Mouse (Mus musculus) adrenal gland, postnatal 36 days (tissue): ENCODE data around the gene Gm45194. TPM values are rescaled to one million over a fixed set of nuclear protein-coding genes. Genes with fewer than 3 reads are reported as not detected.
A peak's percentile ranks its signal among the peaks of the same experiment; 100 is the strongest.

ENCODE experiments used
- DNase-seq, 2 experiments: peaks; one replicate each; pipeline ENCODE4 v3.0.0; 2021; ENCODE audit warnings: mixed read lengths in 1 of 2
- long read RNA-seq, 2 experiments: library from polyadenylated mRNA; stranded (forward); transcript quantifications; one replicate each; pipeline ENCODE4 v2.0.0; 2021; ENCODE audit warnings: borderline sequencing depth in 2 of 2
- total RNA-seq, 2 experiments: library from RNA; stranded (reverse); gene quantifications; 2 replicates each; pipeline ENCODE4 v1.2.3; 2021

Gm45194 gene
- total RNA-seq: 1 to 10 TPM; 2.5 to 3.6 TPM
- long read RNA-seq, experiment 1: 0 reads
- long read RNA-seq, experiment 2: 0 reads

DNA sequence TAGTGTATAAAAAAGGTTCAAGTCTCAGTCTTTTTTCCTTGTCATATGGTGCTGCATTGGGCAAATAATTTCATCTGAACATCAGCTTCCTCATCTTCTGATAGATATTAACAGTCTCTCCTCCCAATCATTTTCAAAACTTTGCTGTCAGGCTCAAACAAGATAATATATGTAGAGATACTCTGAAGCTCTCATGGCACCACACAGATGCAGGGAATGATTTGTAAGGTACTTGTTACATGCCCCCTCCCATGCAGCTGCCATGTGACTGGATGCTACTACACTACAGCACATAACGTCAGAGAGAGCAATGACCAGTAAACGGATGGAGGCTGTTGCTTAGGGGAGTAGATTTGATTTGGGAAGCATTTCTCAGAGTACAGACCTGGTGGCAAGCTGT lies at the start of gene Gm45194:
Gene Gm45194, plus strand, starts transcription at position 301 of the 400 bp plus-strand sequence.
- no peak for DNase-seq

DNA sequence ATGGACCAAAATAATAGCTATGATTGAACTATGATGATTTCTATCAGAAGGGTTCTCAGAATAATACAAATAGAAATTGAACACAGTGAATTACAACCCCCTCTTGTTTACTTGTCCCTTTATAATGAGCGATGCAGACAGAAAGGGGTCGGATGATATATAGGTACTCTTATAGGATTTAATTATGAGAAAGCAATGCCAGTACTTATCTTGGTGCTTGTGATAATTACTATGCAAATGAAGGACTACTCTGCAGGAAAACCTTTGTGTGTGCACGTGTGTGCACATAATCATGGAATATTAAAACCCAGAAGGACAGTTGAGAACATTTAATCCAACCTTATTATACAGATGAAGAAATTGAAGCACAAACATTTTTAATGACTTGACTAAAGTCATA lies 35.3 kb upstream of the Gm45194 start:
- no peak for DNase-seq

DNA sequence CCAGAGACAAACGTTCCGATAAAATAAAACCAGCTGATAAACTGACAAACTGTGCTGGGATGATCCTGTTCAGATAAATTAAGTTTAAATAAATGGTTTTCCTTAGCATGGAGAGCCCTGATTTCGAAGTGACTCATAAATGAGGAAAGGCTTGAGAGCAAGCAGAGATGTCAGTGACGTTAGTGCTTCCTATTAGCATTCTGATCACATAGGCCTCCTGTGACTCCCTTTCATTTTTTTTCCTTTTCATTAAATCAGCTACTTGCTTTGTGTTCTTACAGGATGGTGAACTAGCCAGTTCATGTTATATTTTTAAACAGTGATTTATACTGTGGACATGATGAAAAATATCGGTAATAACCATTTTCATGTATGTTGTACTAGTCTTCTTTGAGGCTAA lies 9.9 kb upstream of the Gm45194 start:
- no peak for DNase-seq

DNA sequence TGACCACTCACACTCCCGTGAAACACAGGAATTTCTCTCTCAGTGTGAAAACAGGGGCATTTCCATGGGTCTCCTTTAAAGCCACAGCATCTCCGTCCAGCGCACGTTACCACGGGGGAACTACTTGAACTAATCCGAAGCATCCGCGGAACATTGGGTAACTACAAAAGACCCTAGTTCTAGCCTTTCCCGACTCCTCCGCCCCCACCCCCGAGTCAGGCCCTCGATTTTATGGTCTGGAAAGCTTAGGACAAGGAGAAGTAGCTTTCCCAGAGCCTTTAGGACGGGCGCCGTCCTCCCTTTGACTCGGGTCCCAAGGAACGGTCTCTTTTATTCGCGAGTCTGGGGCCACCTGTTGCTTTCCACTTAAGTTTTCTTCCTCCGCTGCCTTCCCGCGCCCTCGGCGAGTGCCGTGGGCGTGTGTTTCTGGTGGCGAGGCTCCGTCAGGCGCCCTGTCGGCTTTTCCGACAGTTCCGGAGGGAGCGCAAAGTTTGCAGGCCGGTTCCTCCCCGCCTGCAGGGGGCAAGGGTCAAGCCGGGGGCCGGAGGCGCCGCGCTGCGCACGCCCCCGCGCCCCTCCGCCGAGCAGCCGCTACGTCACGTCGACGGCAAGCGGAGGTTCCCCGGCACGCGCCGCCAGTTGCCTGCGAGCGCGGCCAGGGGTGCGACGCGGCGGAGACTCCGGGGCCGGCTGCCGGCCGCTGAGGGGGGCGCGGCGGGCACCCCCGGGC lies 3.3 kb downstream of the Gm45194 start:
- DNase-seq: peak in 1 of 2 experiments; percentile 0

DNA sequence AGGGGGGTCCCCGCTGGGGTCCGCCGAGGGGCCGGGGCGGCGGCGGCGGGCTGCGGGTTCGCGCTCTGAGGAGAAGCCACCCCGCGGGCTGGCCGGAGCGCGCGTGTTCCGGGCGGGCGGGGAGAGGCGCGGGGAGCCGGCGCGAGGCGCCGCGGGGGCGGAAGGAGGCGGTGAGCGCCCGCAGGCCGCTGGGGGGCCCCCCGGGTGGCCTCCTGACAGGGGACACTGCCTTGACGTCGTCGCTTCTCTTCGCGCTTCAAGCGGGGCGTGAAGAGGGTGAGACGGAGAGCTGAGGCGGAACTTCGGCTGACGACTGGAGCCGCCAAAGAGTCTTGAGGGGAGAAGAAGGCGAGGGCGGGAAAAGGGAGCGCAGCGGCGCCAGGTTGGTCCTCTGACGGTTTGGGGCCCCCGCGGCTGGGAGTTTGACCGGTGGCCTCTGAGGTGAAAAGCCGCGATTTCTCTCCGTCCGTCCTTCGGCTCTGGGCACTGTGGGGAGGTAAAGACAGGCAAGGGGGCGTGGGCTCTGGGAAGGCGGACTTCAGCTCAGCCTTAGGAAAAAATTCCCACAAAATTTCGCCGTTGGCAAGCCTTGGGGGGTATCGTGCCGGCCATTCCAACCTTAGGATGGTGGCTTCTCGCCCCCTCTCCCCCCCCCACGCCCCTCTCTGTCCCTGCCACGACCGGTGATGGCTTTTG lies 4.0 kb downstream of the Gm45194 start:
- DNase-seq: peak in 1 of 2 experiments; percentile 1

DNA sequence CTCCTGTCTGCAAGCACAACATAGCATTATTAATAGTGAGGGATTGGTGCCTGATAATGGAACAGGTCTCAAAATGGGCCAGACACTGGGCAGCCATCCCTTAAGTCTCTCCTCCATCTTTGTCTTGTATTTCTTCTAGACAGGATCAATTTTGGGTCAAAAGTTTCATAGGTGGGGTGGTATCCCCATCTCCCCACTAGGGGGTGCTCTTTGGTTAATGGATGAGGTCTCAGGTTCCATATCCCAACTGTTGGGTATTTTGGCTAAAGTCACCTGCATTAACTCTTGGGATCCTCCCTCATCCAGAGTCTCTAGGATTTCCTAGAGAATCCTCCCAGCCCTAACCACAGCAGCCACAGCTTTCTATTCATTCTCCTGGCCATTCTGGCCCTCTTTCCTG lies 26.2 kb downstream of the Gm45194 start:
- DNase-seq: peak in 1 of 2 experiments; percentile 13

DNA sequence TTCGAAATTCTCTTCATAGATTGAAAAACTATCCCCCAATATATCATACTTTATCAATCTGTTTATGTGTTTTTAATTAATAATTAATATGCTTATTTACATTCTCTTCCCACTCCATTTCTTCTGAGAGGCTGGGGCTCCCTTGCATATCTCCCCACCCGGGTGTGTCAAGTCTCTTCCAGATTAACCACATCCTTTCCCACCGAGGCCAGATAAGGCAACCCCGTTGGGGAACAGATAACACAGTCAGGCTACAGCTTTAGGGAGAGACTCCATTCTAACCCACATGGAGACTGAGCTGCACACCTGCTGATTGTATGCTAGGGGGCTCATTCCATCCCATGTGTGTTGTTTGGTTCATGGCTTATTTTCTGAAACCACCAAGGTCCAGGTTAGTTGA lies 69.7 kb downstream of the Gm45194 start:
- DNase-seq: no peak

DNA sequence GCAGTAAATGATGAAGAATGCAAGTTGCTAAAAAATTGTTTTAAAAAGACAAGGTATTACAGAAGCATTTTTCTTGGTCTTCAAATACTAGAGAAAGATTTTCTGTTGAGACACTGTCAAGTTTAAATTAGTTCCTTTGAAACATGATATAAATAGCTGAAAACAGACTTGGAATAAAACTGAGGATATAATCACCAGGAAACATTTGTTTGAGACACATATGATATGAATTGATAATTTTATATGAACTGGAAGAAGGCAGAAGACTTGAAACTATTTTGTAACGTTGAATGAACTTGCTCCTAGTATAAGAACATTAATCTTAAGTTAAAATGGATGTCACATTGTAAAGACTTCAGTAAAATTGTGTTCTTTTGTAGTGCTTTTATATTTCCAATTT lies 108.5 kb downstream of the Gm45194 start:
- no peak for DNase-seq

DNA sequence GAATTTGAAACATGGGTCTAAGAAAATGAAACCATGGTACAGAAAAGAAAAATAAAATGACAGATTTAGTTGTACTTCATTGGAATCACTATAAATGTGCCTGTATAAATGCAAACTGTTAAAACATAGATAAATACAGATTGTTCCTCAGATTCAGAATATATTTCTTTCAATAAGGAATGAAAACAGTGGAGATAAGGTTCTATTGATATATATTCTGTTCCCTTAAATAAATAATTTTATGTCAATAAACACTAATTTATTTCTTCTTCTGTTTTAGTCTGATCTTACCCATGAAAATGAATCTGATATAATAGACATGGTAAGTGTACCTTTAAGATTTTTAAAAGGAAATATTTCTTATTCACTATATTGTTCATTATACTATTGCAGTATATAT lies 119.5 kb downstream of the Gm45194 start, which contains the start of gene Tex16:
Gene Tex16, plus strand, starts transcription at position 301 of the 400 bp plus-strand sequence.
- no peak for DNase-seq

DNA sequence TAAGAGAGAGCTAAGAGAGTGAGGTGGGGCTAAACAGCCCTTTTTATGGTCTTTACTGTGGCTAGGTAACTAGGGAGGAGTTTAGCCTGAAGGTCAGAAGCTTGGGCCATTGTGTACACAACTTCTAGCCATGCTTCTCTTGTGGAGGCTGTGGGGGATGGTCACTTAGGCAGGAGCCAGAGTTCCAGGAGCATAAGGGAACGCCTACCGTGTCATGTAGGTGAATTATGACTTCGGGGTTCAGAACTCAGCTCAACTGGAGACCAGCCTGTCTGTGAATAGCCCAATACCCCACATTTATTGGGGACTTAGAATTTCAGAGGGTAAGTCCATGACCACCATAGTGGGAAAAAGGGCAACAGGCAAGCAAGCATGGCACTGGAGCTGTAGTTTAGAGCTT lies 347.6 kb downstream of the Gm45194 start, which contains the start of gene 4933403O08Rik:
Gene 4933403O08Rik, plus strand, starts transcription at position 301 of the 400 bp plus-strand sequence.
- DNase-seq: no peak

DNA sequence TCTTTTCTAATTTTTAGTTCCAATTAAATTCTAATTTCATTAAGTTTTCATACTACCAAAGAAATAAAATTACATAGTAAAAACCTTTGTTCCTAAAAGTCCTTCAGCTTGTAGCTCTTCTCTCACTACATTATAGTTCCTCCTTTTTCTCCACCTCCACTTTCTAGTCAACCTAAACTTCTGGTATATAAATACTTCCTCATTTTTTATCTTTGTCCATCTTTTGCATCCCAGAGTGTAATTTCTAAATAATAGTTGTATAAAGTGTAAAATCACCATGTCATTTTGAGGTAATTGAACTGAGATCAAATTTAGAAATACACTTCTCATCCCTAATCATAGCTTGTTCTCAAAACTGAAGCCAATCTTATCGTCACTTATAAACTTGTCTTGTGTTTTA lies 351.7 kb downstream of the Gm45194 start:
- no peak for DNase-seq

DNA sequence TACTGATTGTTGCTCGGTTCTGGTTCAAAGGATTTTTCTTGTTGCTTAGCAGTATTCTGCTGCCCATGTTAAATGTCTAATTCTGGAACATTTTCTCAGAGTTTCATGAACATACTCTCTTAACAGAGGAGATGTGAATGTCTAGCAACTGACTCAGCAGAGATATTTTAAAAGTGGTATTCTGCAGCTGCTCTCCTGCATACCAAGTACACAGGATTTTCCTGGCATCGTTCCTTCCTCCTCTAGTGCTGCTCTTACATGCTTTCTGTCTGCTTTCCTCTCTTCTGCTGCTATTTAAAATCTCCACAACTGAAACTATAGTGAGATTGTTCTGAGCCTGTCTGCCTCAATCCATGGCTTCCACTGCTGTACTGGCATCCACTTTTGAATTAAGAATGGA lies 364.3 kb downstream of the Gm45194 start:
- no peak for DNase-seq

DNA sequence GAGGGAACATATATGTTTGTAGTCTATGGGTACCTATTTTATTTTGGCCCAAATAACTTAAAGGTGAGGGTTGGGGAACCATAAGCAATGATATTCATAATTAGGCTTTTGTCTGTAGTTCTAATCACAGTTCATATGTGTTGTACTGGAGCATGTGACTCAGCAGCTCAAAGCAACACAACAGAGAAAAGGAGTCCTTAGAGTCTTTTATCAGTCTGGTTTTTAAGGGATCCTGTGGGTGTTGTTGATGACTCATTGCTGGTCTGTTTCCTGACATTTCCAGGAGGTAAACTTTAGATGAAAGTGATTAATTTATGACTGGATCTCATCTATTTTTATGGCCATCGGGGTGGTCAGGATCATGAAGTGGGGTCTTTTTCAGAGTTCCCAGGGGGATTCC lies 382.4 kb downstream of the Gm45194 start:
- DNase-seq: no peak

Other genes with a start within 250 kb of the Gm45194 start
- 1 to 10 TPM; 1.0 to 1.1 TPM for gene Hdx, start 194.3 kb upstream of the Gm45194 start, total RNA-seq
- gene Tex16, start 119.6 kb downstream of the Gm45194 start, total RNA-seq: 1 to 10 TPM; 1.4 to 2.4 TPM